Mouse (Mus musculus) heart, embryonic 14.5 days (tissue): Measurements from ENCODE around the gene Ak9. TPM values are rescaled to one million over a fixed set of nuclear protein-coding genes. Genes with fewer than 3 reads are reported as not detected.

ENCODE experiments used
- ATAC-seq: fragments of 200-750 bp; cut with Nextera tagmentation; 2 replicates; pipeline ENCODE4 v1.8.0; 2017; ENCODE audit warnings: low read depth, moderate TSS enrichment; ENCODE audit not compliant: insufficient number of reproducible peaks, insufficient read depth, low FRiP score
- H3K27ac ChIP-seq, 2 experiments: fragments of 200-500 bp in 1 of 2; fragments of 300-500 bp in 1 of 2; sonication (generic) in 1 of 2; replicated peaks in 1 of 2; 2 replicates each; pipeline ENCODE4 v1.5.1; 2012 to 2014; ENCODE audit warnings: low read depth in 2 of 2, low read length in 2 of 2, control low read depth in 1 of 2, mild to moderate bottlenecking in 1 of 2, mixed read lengths in 1 of 2; ENCODE audit not compliant: control insufficient read depth in 1 of 2, insufficient read depth in 1 of 2
- H3K27me3 ChIP-seq: fragments of 300-500 bp; sonication (generic); 2 replicates; pipeline ENCODE4 v1.6.1; 2014; ENCODE audit warnings: mild to moderate bottlenecking, low read length, control low read depth; ENCODE audit not compliant: control insufficient read depth, insufficient read depth
- H3K36me3 ChIP-seq: fragments of 300-500 bp; sonication (generic); 2 replicates; pipeline ENCODE4 v1.6.1; 2014; ENCODE audit warnings: mild to moderate bottlenecking, control low read depth, low read length, mixed read lengths; ENCODE audit not compliant: control insufficient read depth, insufficient read depth
- H3K4me1 ChIP-seq, 2 experiments: fragments of 200-500 bp in 1 of 2; fragments of 300-500 bp in 1 of 2; sonication (generic) in 1 of 2; 2 replicates each; pipeline ENCODE4 v1.6.1; 2012 to 2014; ENCODE audit warnings: low read length in 2 of 2, control low read depth in 1 of 2, mixed read lengths in 1 of 2; ENCODE audit not compliant: control insufficient read depth in 2 of 2, insufficient read depth in 2 of 2
- H3K4me2 ChIP-seq: fragments of 300-500 bp; sonication (generic); 2 replicates; pipeline ENCODE4 v1.6.1; 2014; ENCODE audit warnings: mild to moderate bottlenecking, low read length
- H3K4me3 ChIP-seq, 2 experiments: fragments of 200-500 bp in 1 of 2; fragments of 300-500 bp in 1 of 2; sonication (generic) in 1 of 2; 2 replicates each; pipeline ENCODE4 v1.5.1; 2012 to 2014; ENCODE audit warnings: low read length in 2 of 2, mild to moderate bottlenecking in 2 of 2, control low read depth in 1 of 2, low read depth in 1 of 2, moderate library complexity in 1 of 2; ENCODE audit not compliant: control insufficient read depth in 1 of 2, insufficient read depth in 1 of 2
- H3K9ac ChIP-seq: fragments of 300-500 bp; sonication (generic); 2 replicates; pipeline ENCODE4 v1.6.1; 2014; ENCODE audit warnings: mild to moderate bottlenecking, low read length
- H3K9me3 ChIP-seq: fragments of 300-500 bp; sonication (generic); 2 replicates; pipeline ENCODE4 v1.6.1; 2016; ENCODE audit warnings: low read length, control low read depth; ENCODE audit not compliant: control insufficient read depth
- WGBS: fragments of 180-500 bp; shearing (Covaris S2); extraction: QIAGEN DNeasy Blood & Tissue Kit; methylation state at CpG from one replicate; pipeline ENCODE4 v1.1.7; 2014; 5-methylcytosine and 5-hydroxymethylcytosine counted together
- polyA plus RNA-seq: library from polyadenylated mRNA; unstranded; fragments of >200 nt; fragmentation: Nextera tagmentation; extraction: Ambion mirVana; gene quantifications from 2 replicates; pipeline ENCODE4 v1.2.1, GENCODE M21; 2014

Ak9 gene
- polyA plus RNA-seq, 1 experiment from 2014 or later, result 0.19 TPM

DNA sequence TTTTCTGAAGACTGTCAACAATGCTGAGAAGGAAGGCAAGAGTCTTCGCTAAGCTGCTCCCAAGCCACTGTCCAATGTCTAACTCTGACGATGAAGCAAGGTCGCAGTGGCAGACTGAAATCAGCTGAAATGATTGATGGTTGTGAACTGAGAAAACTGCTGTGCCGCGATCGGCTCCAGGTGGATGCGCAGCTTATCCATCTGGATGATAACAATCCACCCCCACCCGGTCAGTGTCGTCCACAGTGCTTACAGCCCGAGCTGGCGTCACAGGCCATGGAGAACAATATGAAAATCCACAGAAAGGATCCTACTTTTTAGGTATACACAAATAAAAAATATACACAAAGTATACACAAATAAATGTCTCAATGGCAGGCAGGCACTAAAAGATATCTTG is 9.0 kb upstream of the Ak9 start:
- Histone ChIP-seq H3K4me3 (no peak overlapping the region), H3K4me1 (peaks cover 21 to 31% of the 10 kb centered on the region in 2 experiments), H3K27me3 (no peaks in the 10 kb centered on the region), H3K36me3 (no peaks in the 10 kb centered on the region), H3K9me3 (no peaks in the 10 kb centered on the region), H3K4me2 (peak overlapping the region; percentile 30), H3K27ac (peak overlapping the region; percentile 8 to 98), H3K9ac (no peak overlapping the region)
- no peak for ATAC-seq
- 51% methylated on average over 11 of the region's 11 CpGs for WGBS

DNA sequence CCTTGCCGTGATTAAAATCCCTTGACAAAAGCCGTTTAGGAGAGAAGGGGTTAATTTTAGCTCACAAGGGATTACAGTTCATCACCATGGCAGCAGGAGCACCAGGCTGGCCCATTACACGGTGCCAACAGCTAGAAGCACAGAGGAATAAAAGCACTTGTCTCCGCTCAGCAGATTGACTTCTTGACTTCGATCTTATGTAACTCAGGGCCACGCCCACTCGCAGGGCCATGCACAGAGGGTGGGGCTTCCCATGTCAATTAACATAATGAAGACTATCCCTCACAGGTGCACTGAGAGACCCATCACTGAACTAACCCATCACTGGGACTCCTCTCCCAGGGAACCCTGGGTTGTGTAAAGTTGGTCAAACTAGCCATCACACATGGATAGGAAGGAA is 8.6 kb upstream of the Ak9 start:
- Histone ChIP-seq H3K4me2 (peak overlapping the region; percentile 30), H3K4me1 (peaks cover 21 to 32% of the 10 kb centered on the region in 2 experiments), H3K36me3 (no peaks in the 10 kb centered on the region), H3K27me3 (no peaks in the 10 kb centered on the region), H3K4me3 (no peak overlapping the region), H3K9ac (no peak overlapping the region), H3K27ac (peak overlapping the region in 1 of 2 experiments; percentile 98; a peak in 2 of 4 replicates), H3K9me3 (no peaks in the 10 kb centered on the region)
- no peak for ATAC-seq
- 28% methylated on average over 7 of the region's 7 CpGs for WGBS

DNA sequence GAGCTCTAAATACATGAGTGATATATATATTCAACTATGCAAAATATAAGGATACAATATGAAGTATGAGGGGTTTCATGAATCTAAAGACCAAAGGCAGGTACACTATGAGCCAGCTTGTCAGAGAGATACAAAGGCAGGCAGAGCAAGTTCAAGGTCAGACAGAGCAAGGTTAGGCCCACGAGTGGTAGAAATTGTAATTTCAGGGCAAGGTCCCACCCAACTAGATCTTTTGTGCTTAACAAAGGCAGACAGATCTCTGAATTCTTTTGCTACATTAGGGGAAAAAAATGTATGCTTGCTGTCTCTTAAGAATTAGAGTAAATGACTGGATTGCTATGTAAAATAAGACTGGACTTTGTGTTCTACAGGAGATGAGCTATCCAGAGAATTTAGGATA is 3.6 kb upstream of the Ak9 start:
- H3K27ac ChIP-seq, result 0 out of 4 replicates have a peak overlapping the region, but pooled peaks of 1 of the 2 experiments have one; percentile 2
- no peak overlapping the region for H3K9ac ChIP-seq
- H3K4me2 ChIP-seq, result no peak overlapping the region
- no peaks in the 10 kb centered on the region for H3K36me3 ChIP-seq
- no peak overlapping the region for H3K4me3 ChIP-seq
- H3K4me1 ChIP-seq, result peaks cover 1 to 16% of the 10 kb centered on the region in 2 experiments
- WGBS, result 42% methylated on average over 1 of the region's 1 CpGs
- H3K27me3 ChIP-seq, result no peaks in the 10 kb centered on the region
- ATAC-seq, result no peak
- H3K9me3 ChIP-seq, result no peaks in the 10 kb centered on the region

DNA sequence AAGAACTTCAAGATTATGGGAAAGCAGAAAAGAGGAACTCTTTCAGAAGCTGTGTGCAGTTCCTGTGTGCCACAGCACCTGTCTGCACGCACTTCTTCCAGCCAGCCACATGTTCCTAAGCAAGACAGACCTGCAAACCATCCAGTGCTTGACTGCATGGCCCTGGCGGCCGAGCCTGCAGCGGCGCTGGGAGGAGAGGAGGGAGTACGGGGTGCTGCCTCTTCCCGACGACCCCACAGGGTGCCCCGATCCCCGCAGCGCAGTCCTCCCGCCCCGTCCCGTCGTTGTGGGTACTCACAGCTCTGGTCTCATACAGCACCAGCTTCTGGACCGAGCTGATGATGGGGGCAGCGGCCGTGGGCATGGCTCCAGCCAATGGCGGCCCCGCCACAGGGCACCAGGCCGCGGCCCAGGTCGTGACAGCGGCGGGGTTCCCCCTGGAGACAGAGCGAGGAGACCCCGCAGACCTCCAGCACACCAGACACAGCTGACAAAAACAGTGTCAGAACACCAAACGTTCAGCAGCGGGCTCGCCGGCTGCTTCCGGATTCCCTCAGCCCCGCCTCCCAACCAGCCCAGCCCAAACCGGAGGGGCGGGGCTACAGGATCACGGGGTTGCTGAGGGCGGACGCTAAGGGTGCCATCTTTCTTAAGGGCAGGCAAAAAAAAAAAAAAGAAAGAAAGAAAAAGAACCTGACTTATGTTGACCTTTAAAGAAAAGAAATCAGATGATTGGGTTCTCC is 920 bp upstream of the Ak9 start, which contains the start of gene Fig4:
Gene Fig4 (minus strand): TSS at position 572 of the 743 bp plus-strand sequence.
- Histone ChIP-seq H3K9me3 (no peaks in the 10 kb centered on the region), H3K36me3 (no peaks in the 10 kb centered on the region), H3K9ac (peak within 1 kb of the TSS; percentile 87), H3K4me3 (peak within 1 kb of the TSS; percentile 92 to 98), H3K4me1 (peaks cover 0 to 14% of the 10 kb centered on the region in 2 experiments; a peak in 2 of 4 replicates), H3K27me3 (no peaks in the 10 kb centered on the region), H3K27ac (peak within 1 kb of the TSS; percentile 59 to 89), H3K4me2 (peak within 1 kb of the TSS; percentile 97)
- 0% methylated on average over 34 of the region's 38 CpGs for WGBS
- ATAC-seq, result peak; percentile 88

DNA sequence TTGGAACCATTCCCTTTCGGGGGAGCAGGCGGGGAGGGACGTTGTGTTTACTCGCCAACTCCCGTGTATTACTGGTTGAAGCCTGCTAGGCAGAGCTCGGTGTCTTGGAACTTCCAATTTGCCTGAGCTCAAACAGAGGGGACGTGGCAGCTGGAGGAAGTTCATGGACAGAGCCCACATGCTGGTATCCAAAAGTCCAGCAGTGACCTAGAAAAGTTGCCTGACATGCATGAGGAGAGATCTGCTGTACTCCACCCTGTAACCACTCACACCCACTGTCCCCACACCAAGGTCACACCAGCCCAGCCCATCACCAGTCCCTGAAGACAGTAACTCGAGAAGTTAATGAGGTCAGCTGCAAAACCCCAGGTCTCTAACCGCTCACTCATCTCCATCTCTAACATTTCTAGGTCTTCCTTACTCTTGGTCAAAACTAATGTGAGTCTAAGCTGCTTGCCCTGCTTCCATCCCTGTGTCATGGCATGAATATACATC is 1.2 kb downstream of the Ak9 start:
- no peaks in the 10 kb centered on the region for H3K27me3 ChIP-seq
- peaks cover 0 to 14% of the 10 kb centered on the region in 2 experiments; a peak in 2 of 4 replicates for H3K4me1 ChIP-seq
- 73% methylated on average over 9 of the region's 9 CpGs for WGBS
- H3K9ac ChIP-seq, result no peak overlapping the region
- no peak overlapping the region for H3K4me3 ChIP-seq
- H3K9me3 ChIP-seq, result no peaks in the 10 kb centered on the region
- H3K4me2 ChIP-seq, result no peak overlapping the region
- H3K27ac ChIP-seq, result no peak overlapping the region
- no peak for ATAC-seq
- no peaks in the 10 kb centered on the region for H3K36me3 ChIP-seq

DNA sequence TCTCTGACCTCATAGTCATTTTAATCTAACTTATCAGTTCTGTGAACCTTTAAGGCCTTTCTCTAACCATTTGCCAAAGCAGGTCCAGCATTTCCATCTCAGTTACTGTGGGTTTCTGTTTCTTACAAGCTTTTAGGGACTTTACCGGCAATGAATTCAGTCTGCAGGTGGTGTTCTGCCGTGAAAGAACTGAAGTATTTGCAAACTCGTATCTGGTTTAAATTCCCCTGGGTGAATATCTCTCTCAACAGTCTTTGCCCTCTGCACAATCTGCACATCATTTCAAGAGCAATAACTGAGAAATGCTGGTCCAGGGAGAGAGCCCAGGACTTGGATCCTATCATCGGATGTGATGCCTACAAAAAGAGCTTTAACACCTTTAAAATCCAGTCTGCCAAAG is 4.4 kb downstream of the Ak9 start:
- 88% methylated on average over 4 of the region's 4 CpGs for WGBS
- Histone ChIP-seq H3K9me3 (no peaks in the 10 kb centered on the region), H3K27ac (no peak overlapping the region), H3K4me3 (no peak overlapping the region), H3K4me1 (no peaks in the 10 kb centered on the region), H3K4me2 (no peak overlapping the region), H3K27me3 (no peaks in the 10 kb centered on the region), H3K9ac (no peak overlapping the region), H3K36me3 (no peaks in the 10 kb centered on the region)
- ATAC-seq, result no peak

DNA sequence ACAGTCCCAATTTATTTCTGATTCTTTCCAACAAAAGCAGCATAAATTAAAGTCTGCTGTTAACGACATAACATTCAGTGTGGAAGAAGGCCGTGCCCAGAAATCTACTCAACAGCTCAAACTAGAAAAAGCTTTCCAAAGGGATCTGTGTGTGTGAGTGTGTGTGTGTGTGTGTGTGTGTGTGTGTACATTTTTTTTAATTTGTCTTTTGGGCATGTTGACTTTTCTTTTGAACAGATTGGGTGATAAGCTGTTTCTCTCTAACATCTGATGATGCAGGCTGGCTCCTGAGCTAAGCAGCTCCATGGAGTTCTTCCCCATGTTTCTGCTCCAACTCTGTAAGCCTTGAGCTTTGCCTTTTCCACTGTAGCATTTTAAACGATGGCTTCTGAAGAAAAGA is 12.1 kb downstream of the Ak9 start:
- 89% methylated on average over 3 of the region's 3 CpGs for WGBS
- no peak overlapping the region for H3K4me3 ChIP-seq
- H3K4me1 ChIP-seq, result no peaks in the 10 kb centered on the region
- no peak overlapping the region for H3K9ac ChIP-seq
- H3K36me3 ChIP-seq, result no peaks in the 10 kb centered on the region
- no peak overlapping the region for H3K4me2 ChIP-seq
- no peaks in the 10 kb centered on the region for H3K9me3 ChIP-seq
- no peak overlapping the region for H3K27ac ChIP-seq
- H3K27me3 ChIP-seq, result no peaks in the 10 kb centered on the region
- no peak for ATAC-seq
